Mouse (Mus musculus) forebrain, postnatal 0 days (tissue): ENCODE measurements around the gene Rap1gap2. TPM values are rescaled to one million over a fixed set of nuclear protein-coding genes. Genes with fewer than 3 reads are reported as not detected.

Experiments used
- ATAC-seq: fragments of 200-750 bp; cut with Nextera tagmentation; 2 replicates; pipeline ENCODE4 v1.8.0; 2017; ENCODE audit warnings: mild to moderate bottlenecking, moderate library complexity
- DNase-seq: peaks from one replicate; pipeline ENCODE4 v3.0.0-alpha.2; 2015
- H3K27ac ChIP-seq: fragments of 300-500 bp; sonication (generic); 2 replicates; pipeline ENCODE4 v1.5.1; 2014; ENCODE audit warnings: low read depth, mild to moderate bottlenecking, antibody characterized with exemption, low read length, moderate library complexity, mixed read lengths
- H3K27me3 ChIP-seq: fragments of 300-500 bp; sonication (generic); 2 replicates; pipeline ENCODE4 v1.6.1; 2014; ENCODE audit warnings: mild to moderate bottlenecking, low read length, mixed read lengths; ENCODE audit not compliant: insufficient read depth
- H3K36me3 ChIP-seq: fragments of 300-500 bp; sonication (generic); 2 replicates; pipeline ENCODE4 v1.6.1; 2014; ENCODE audit warnings: mild to moderate bottlenecking, moderate library complexity; ENCODE audit not compliant: insufficient read depth
- H3K4me1 ChIP-seq: fragments of 300-500 bp; sonication (generic); 2 replicates; pipeline ENCODE4 v1.6.1; 2014; ENCODE audit warnings: antibody characterized with exemption; ENCODE audit not compliant: insufficient read depth
- H3K4me2 ChIP-seq: fragments of 300-500 bp; sonication (generic); 2 replicates; pipeline ENCODE4 v1.6.1; 2014; ENCODE audit warnings: low read depth, mild to moderate bottlenecking, moderate library complexity
- H3K4me3 ChIP-seq: fragments of 300-500 bp; sonication (generic); 2 replicates; pipeline ENCODE4 v1.5.1; 2014; ENCODE audit warnings: low read depth, low read length, mixed read lengths
- H3K9ac ChIP-seq: fragments of 300-500 bp; sonication (generic); 2 replicates; pipeline ENCODE4 v1.6.1; 2014; ENCODE audit warnings: mild to moderate bottlenecking
- H3K9me3 ChIP-seq: fragments of 300-500 bp; sonication (generic); 2 replicates; pipeline ENCODE4 v1.6.1; 2016; ENCODE audit warnings: low read length
- CTCF ChIP-seq: sonication (generic); IDR thresholded peaks from 2 replicates; pipeline ENCODE4 v1.5.1; 2016; ENCODE audit warnings: antibody characterized with exemption, control low read depth, low read depth
- WGBS: fragments of 180-500 bp; shearing (Covaris S2); extraction: QIAGEN DNeasy Blood & Tissue Kit; methylation state at CpG from one replicate; pipeline ENCODE4 v1.1.7; 2014; 5-methylcytosine and 5-hydroxymethylcytosine counted together
- polyA plus RNA-seq: library from polyadenylated mRNA; unstranded; fragments of >200 nt; fragmentation: Nextera tagmentation; extraction: Ambion mirVana; gene quantifications from 2 replicates; pipeline ENCODE4 v1.2.1, GENCODE M21; 2015
- total RNA-seq: library from RNA; depleted of rRNA; stranded (reverse); fragments of >200 nt; gene quantifications from 2 replicates; pipeline ENCODE4 v1.2.3, GENCODE M21; 2014

Rap1gap2 gene
- total and polyA plus RNA-seq, 2 experiments from 2014 or later = 12.2 to 43.7 TPM

DNA sequence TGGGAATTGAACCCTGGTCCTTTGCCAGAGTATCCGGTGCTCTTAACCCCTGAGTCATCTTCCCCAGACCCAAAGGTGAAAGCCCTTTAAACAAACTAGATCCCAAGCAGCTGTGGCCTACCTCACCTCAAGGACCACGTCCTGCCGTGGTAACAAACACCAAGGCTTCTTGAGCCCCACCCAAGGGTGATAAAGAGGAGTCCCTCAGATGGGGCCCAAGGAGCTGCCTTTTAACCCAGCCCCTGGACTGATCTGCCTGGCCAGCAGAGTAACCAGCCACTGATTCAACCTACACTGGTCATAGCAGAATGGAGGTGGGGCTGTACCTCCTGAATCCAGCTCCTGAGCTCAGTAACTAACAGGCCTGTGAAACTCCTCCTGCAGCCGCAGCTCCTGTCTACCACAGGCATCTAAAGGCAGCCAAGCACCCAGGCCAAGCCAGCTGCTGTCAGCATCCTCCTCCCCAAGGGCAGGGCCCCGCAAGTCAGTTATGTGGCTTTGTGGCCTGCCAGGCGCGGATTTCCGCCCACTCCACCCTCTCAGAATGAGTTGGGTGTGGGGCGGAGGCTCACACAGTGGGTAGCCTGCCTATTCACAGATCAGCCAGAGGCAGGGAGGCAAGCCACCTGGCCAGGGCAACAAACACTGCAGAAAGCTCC, 54.9 kb downstream of the Rap1gap2 start:
- no peak for DNase-seq
- Histone ChIP-seq H3K4me1 (no peaks in the 10 kb centered on the region; the same call in 1 of the 2 replicates), H3K9ac (no peak overlapping the region), H3K27ac (no peak overlapping the region), H3K9me3 (no peaks in the 10 kb centered on the region), H3K4me2 (no peak overlapping the region), H3K36me3 (no peaks in the 10 kb centered on the region), H3K27me3 (no peaks in the 10 kb centered on the region), H3K4me3 (no peak overlapping the region)
- no peak for ATAC-seq
- no peak for TF ChIP-seq CTCF
- WGBS = 42% methylated on average over 9 of the region's 9 CpGs

DNA sequence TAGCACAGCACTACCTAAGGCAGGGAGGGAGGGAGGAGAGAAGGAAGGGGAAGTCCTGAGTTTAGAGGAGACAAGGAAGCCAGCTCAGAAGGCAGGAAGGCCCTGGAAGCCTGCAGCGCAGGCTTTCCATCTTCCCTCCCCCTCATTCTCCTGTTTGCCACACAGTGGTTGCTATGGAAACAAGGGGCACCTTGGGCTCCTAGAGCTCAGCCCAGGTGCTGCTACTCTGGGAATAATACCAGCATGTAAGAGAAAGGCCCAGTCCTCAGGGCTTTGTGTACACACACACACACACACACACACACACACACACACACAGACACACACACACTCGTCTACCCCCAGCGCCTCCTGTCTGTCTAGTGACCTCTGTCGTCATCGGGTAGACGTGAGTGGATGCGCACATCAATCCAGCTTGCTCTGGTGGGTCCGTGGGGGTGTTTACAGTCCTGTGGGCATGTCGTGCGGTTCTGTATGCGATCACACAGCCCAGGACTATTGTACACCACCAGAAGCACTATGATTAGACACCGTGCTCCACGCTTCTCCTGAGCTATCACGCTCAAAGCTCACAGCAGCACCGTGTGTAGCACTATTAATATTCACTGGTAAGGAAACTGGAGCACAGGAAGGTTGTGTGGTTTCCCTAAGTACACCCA, 55.9 kb downstream of the Rap1gap2 start:
- peak; percentile 92 for ATAC-seq
- 0 out of 2 replicates have a peak overlapping the region, but pooled peaks have one; percentile 15 for H3K4me2 ChIP-seq
- peak overlapping the region; percentile 72 for H3K27ac ChIP-seq
- no peak overlapping the region for H3K9ac ChIP-seq
- H3K4me3 ChIP-seq = no peak overlapping the region
- DNase-seq = peak; percentile 74
- no peaks in the 10 kb centered on the region for H3K36me3 ChIP-seq
- TF ChIP-seq CTCF = no peak
- WGBS = 33% methylated on average over 15 of the region's 15 CpGs
- no peaks in the 10 kb centered on the region for H3K27me3 ChIP-seq
- H3K9me3 ChIP-seq = no peaks in the 10 kb centered on the region
- no peaks in the 10 kb centered on the region; the same call in 1 of the 2 replicates for H3K4me1 ChIP-seq

DNA sequence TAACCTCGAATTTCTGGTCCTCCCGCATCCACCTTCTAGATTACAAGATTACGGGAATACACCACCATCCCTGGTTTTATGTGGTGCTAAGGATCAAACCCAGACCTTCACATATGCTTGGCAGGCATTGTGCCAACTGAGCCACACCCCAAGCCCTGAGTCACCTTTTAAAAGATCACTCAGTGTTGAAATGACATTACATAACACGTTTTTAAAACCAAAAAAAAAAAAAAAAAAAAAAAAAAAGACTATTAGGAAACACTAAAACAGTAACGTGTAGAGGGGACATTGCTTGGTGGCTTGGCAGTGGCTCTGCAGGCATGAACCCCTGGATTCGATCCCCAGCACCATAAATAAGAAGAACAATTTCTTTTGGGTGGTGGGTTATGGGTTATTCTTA, 59.1 kb downstream of the Rap1gap2 start:
- TF ChIP-seq CTCF = no peak
- Histone ChIP-seq H3K27ac (no peak overlapping the region), H3K9ac (no peak overlapping the region), H3K4me3 (no peak overlapping the region), H3K4me2 (no peak overlapping the region), H3K4me1 (peaks cover 6% of the 10 kb centered on the region), H3K27me3 (no peaks in the 10 kb centered on the region), H3K9me3 (no peaks in the 10 kb centered on the region), H3K36me3 (no peaks in the 10 kb centered on the region)
- ATAC-seq (no peak), DNase-seq (no peak)
- WGBS = 74% methylated on average over 6 of the region's 6 CpGs

DNA sequence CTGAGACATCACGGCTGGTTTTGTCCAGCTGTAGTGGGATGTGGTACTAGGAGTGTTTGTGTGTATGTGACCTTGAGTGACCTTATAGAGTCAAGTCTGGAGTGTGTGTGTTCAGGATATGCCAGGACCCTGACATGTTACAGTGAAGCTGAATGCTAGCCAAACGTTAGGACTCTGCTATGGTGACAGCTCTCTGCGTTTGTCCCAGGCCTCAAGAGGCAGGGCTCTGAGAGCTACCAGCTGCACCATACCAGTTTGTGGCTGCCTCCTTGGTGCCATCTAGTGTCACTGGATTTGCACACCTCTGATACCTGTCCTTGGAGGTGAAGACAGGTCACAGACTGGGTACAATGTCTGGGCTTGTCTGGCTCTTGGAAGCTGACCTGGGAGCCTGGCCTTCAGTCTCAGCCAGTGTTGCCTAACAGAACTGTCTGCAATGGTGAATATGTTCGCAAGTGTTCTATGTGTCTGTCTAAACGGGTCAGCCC, 60.1 kb downstream of the Rap1gap2 start:
- TF ChIP-seq CTCF = 0 out of 2 replicates have a peak, but pooled peaks have one; percentile 13
- ATAC-seq = no peak
- Histone ChIP-seq H3K4me3 (no peak overlapping the region), H3K4me2 (no peak overlapping the region), H3K9me3 (no peaks in the 10 kb centered on the region), H3K4me1 (peaks cover 6% of the 10 kb centered on the region), H3K27me3 (no peaks in the 10 kb centered on the region), H3K27ac (no peak overlapping the region), H3K9ac (no peak overlapping the region), H3K36me3 (no peaks in the 10 kb centered on the region)
- DNase-seq = no peak
- WGBS = 71% methylated on average over 5 of the region's 5 CpGs

DNA sequence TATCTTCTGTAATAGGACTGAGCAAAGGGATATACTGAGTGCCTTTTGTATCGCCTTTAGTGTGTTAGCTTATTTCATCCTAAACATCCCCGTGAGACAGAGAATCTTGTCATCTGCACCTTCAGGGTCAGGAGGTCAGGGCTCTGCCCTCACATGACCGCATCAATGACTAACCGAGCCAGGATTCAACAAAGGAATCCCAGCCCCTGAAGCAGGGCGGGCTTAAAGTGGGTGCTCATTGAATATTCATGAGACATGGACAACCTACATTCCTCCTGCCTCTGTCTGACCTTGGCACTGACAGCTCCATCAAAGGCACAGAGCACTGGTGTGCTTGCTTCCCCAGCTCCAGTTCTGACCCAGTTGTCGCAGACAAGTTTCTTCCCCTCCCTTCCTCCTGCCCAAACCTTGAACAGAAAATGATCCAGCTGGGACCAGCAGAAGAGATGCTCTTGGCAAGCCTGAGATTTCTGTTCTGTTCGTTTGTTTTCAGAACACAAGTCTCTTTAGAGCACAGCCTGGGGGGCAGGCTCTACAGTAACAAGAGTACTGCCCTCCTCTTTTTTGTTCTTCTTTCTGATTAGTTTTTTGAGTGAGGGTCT, 61.8 kb downstream of the Rap1gap2 start:
- H3K9ac ChIP-seq = no peak overlapping the region
- ATAC-seq (no peak), DNase-seq (no peak)
- TF ChIP-seq CTCF = no peak
- H3K9me3 ChIP-seq = no peaks in the 10 kb centered on the region
- no peak overlapping the region for H3K27ac ChIP-seq
- H3K4me3 ChIP-seq = no peak overlapping the region
- no peak overlapping the region for H3K4me2 ChIP-seq
- no peaks in the 10 kb centered on the region for H3K27me3 ChIP-seq
- 8% methylated on average over 7 of the region's 7 CpGs for WGBS
- H3K36me3 ChIP-seq = no peaks in the 10 kb centered on the region
- peaks cover 6% of the 10 kb centered on the region; the same call in 1 of the 2 replicates for H3K4me1 ChIP-seq

DNA sequence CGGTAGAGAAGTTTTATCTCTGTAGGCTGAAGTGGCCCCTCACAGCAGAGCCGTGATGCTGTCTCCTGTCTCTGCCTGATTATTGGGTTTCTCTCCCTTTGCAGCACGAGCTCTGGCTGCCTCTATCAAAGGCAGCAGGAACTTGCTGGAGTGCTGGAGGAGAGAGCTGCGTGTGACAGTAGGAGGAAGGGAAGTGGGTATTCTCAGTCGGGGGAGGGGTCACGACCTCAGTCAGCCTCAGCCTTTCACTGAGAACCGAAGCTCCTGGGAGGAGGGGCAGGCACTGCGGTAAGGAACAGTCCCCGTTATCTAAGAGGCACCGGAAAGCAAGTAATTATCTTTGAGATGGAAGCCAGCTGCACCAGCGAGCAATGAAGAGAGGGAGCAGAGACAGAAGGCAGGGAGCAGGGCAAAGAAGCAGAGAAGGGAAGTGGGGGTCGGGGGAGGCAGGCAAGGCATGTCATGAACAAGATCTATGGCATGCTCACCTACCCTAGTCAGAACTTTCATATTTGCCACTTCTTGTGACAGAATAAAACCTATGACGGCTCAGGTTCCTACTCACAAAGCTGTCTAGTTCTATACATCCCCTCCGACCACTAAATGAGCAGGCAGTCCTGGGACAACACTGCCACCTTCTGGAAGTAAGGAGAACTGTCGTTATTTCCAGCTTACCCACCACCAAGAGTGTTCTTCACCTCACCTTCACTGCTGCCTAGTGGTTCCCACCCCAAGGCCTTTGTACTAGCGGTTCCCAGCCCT, 63.6 kb downstream of the Rap1gap2 start:
- peak; percentile 95 for TF ChIP-seq CTCF
- no peaks in the 10 kb centered on the region for H3K9me3 ChIP-seq
- H3K36me3 ChIP-seq = no peaks in the 10 kb centered on the region
- no peaks in the 10 kb centered on the region for H3K27me3 ChIP-seq
- DNase-seq (peak; percentile 83), ATAC-seq (peak; percentile 87)
- H3K4me1 ChIP-seq = peaks cover 6% of the 10 kb centered on the region; the same call in 1 of the 2 replicates
- peak overlapping the region; percentile 4; the same call in 1 of the 2 replicates for H3K9ac ChIP-seq
- H3K4me3 ChIP-seq = peak overlapping the region; percentile 13
- WGBS = 6% methylated on average over 16 of the region's 16 CpGs
- H3K27ac ChIP-seq = peak overlapping the region; percentile 70
- peak overlapping the region; percentile 45 for H3K4me2 ChIP-seq
